Mouse (Mus musculus) neural tube, embryonic 12.5 days (tissue): ENCODE measurements around the gene Prpsap1. TPM values are rescaled to one million over a fixed set of nuclear protein-coding genes. Genes with fewer than 3 reads are reported as not detected.
A peak's percentile ranks its signal among the peaks of the same experiment; 100 is the strongest.
"Not testable (repeated sequence)": the region's sequence is repeated elsewhere in the genome, so short reads cannot be mapped to it uniquely, and the experiment has no call there.

Source experiments
- ATAC-seq: fragments of 200-750 bp; cut with Nextera tagmentation; 2 replicates; pipeline ENCODE4 v1.8.0; 2017; ENCODE audit warnings: low read depth, mild to moderate bottlenecking, moderate TSS enrichment, moderate library complexity; ENCODE audit not compliant: low FRiP score
- H3K27ac ChIP-seq: fragments of 300-500 bp; sonication (generic); 2 replicates; pipeline ENCODE4 v1.5.1; 2016
- H3K27me3 ChIP-seq: fragments of 300-500 bp; sonication (generic); replicated peaks from 2 replicates; pipeline ENCODE4 v1.6.1; 2016; ENCODE audit warnings: mild to moderate bottlenecking
- H3K36me3 ChIP-seq: fragments of 300-500 bp; sonication (generic); 2 replicates; pipeline ENCODE4 v1.6.1; 2016; ENCODE audit warnings: mild to moderate bottlenecking
- H3K4me1 ChIP-seq: fragments of 300-500 bp; sonication (generic); 2 replicates; pipeline ENCODE4 v1.6.1; 2016
- H3K4me2 ChIP-seq: fragments of 300-500 bp; sonication (generic); replicated peaks from 2 replicates; pipeline ENCODE4 v1.6.1; 2016; ENCODE audit warnings: mild to moderate bottlenecking
- H3K4me3 ChIP-seq: fragments of 300-500 bp; sonication (generic); 2 replicates; pipeline ENCODE4 v1.5.1; 2016
- H3K9ac ChIP-seq: fragments of 300-500 bp; sonication (generic); 2 replicates; pipeline ENCODE4 v1.6.1; 2016; ENCODE audit warnings: mild to moderate bottlenecking
- H3K9me3 ChIP-seq: fragments of 300-500 bp; sonication (generic); 2 replicates; pipeline ENCODE4 v1.6.1; 2016; ENCODE audit warnings: mild to moderate bottlenecking
- WGBS: fragments of 180-500 bp; shearing (Covaris S2); methylation state at CpG from one replicate; pipeline ENCODE4 v1.1.7; 2016; 5-methylcytosine and 5-hydroxymethylcytosine counted together
- polyA plus RNA-seq: library from polyadenylated mRNA; unstranded; fragments of >200 nt; fragmentation: Nextera tagmentation; extraction: Ambion mirVana; gene quantifications from 2 replicates; pipeline ENCODE4 v1.2.1, GENCODE M21; 2016

The Prpsap1 gene
- polyA plus RNA-seq, 1 experiment from 2014 or later = 200 TPM

DNA sequence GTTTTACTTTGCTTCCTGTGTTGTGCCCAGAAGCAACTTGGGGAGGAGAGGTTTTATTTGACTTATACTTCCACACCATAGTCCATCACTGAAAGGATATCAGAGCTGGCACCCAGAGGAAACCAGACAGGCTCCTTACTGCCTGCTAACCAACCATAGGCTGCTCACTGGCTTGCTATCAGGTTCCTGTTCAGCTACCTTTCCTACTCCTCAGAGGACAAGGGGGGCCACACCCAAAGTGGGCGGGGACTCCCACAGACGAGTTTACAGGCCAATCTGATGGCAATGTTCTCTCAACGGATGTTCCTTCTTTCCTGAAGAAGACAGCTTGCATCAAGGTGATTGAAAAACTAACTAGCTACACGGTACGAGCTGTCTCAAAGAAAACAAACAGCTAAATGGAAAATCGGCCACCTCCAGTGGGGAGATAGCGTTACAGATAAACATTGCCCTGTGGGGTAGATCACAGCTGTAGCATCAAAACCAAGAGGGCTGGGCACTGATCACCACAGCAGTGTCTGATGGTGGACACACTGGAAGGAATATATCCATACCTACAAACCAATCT lies 17.4 kb upstream of the Prpsap1 start:
- Histone ChIP-seq H3K27ac (no peak overlapping the region), H3K9me3 (no peaks in the 10 kb centered on the region), H3K4me3 (no peak overlapping the region), H3K27me3 (no peaks in the 10 kb centered on the region), H3K9ac (no peak overlapping the region), H3K4me2 (no peak overlapping the region), H3K4me1 (peaks cover 7% of the 10 kb centered on the region; the same call in 1 of the 2 replicates), H3K36me3 (no peaks in the 10 kb centered on the region)
- WGBS = 71% methylated on average over 7 of the region's 7 CpGs
- no peak for ATAC-seq

DNA sequence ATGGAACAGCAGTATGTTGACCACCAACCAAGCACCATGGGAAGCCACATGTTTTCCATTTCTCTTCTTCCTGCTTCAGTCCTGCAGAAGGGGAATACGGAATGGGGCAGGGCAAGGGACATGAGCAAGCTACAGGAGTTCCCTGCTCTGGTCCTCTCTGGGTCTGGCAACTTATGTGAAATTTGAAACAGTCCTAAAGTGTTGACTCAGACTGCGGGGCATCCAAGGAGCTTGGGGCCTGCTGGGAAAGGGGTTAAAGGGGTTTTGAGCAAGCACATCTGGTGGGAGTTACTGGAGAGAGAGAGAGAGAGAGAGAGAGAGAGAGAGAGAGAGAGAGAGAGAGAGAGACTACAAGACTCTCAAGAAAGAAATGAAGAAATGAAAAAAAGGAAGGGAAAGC lies 14.7 kb upstream of the Prpsap1 start:
- Histone ChIP-seq H3K27ac (no peak overlapping the region), H3K9ac (no peak overlapping the region), H3K4me3 (no peak overlapping the region), H3K4me1 (no peaks in the 10 kb centered on the region), H3K27me3 (no peaks in the 10 kb centered on the region), H3K9me3 (no peaks in the 10 kb centered on the region), H3K4me2 (no peak overlapping the region), H3K36me3 (no peaks in the 10 kb centered on the region)
- 52% methylated on average over 2 of the region's 2 CpGs for WGBS
- no peak for ATAC-seq

DNA sequence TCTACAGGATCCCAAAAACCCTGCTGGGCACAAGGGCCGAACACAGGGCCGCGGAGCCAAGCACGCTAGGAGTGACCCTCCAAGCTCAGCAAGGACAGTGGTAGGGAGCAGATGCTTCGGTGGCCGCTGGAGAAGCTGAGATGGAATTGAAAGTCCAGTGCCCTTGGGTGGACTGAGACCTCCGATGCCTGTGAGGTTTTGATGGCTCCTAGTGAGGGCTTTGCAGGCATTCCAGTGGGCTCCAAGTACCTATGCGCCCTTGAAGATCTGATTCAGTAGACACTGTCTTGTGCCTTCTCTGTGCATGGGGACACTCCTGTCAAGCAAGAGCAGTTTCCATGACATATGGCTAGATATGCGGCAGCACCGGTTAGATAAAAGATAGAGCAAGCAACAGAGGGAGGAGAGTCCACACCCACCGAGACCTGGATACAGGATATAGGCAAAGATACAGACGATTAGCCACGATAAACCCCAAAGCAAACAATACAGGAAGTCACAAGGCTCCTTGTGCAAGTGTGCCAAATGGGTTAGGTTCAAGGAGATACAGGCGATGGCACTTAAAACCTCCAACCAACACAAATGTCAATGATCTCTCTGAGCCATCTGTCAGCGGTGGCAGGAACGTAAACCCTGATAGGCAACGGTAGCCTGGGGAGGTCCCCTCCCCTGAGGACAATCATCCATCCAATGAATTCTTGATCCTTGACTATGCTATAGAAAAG lies 12.3 kb upstream of the Prpsap1 start:
- H3K9me3 ChIP-seq = no peaks in the 10 kb centered on the region
- H3K9ac ChIP-seq = no peak overlapping the region
- WGBS = 80% methylated on average over 17 of the region's 17 CpGs
- no peaks in the 10 kb centered on the region for H3K4me1 ChIP-seq
- no peak overlapping the region for H3K27ac ChIP-seq
- no peak overlapping the region for H3K4me3 ChIP-seq
- H3K4me2 ChIP-seq = no peak overlapping the region
- H3K36me3 ChIP-seq = no peaks in the 10 kb centered on the region
- no peaks in the 10 kb centered on the region for H3K27me3 ChIP-seq
- ATAC-seq = no peak

DNA sequence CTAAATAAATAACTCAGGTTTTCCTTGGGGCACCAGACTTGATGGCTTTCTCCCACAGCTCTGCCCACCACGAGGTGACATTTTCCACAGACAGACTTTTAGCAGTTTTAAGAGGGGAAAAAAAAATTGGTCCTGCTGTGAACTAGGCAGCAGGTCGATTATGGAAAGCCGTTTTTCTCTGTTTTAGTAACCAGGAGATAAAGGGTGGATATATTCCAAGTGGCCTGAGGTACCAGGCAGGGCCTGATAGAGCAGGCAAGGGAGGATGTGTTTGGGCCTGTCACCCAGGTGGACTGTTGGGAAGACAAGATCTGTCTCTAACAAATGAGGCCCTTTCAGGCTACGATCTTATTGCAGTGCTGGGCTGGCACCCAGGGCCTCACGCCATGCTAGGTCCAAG lies 11.6 kb upstream of the Prpsap1 start:
- no peaks in the 10 kb centered on the region for H3K36me3 ChIP-seq
- H3K4me2 ChIP-seq = no peak overlapping the region
- no peak overlapping the region for H3K9ac ChIP-seq
- no peaks in the 10 kb centered on the region for H3K9me3 ChIP-seq
- H3K27ac ChIP-seq = no peak overlapping the region
- no peaks in the 10 kb centered on the region for H3K4me1 ChIP-seq
- no peaks in the 10 kb centered on the region for H3K27me3 ChIP-seq
- no peak for ATAC-seq
- no peak overlapping the region for H3K4me3 ChIP-seq
- WGBS = 77% methylated on average over 5 of the region's 5 CpGs

DNA sequence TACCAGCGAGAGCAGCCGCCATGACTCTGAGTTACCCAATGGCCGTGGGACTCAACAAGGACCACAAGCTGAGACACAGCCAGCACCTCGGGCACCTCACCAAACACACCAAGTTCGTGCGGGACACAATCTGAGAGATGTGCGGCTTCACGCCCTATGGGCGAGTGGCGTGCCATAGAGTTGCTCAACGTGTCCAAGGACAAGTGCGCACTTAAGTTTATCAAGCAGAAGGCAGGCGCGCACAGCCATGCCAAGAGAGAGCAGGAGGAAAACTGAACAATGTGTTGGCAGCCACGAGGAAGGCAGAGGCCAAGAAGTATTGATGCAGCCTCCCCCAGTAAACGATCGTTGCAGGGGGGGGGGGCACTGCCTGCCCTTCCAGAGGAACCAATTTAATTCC lies 10.5 kb upstream of the Prpsap1 start:
- H3K4me1 ChIP-seq = no peaks in the 10 kb centered on the region
- no peak overlapping the region for H3K4me2 ChIP-seq
- no peak overlapping the region for H3K27ac ChIP-seq
- H3K9ac ChIP-seq = no peak overlapping the region
- no peaks in the 10 kb centered on the region for H3K9me3 ChIP-seq
- H3K4me3 ChIP-seq = no peak overlapping the region
- H3K27me3 ChIP-seq = no peaks in the 10 kb centered on the region
- no peak for ATAC-seq
- H3K36me3 ChIP-seq = no peaks in the 10 kb centered on the region
- 90% methylated on average over 17 of the region's 17 CpGs for WGBS

DNA sequence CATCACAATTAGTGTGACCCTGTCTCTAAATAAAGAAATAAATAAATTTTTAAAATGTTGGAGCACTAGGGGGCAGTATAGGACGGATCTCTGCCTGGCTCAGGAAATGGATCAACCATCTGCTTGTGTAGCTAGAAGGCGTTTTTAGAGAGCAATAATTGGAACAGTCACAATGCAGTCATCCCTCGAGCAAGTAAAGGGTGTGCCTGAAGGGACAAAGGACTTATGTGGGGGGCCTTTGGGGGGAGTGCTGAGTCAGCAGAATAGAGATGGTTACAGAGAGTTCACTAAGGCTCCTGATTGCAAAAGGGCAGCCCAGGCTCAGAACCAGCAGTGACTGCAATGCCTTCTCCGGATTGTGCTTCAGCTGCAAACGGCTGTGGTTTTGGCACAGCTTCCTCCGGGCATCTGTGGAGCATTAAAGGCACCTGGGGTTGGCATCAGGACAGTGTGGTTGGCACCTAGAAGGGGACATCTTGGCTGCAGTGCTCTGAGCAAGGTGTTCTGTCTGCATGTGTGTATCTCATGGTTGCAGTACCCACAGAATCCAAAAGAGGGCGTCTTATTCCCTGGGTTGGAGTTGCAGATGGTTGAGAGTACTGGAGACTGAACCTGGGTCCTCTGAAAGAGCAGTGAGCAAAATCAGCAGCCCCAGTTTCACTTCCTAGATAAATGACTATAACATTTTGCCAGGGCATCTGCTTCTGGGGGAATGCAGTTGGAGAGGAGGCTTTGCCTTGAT lies 7.2 kb upstream of the Prpsap1 start:
- WGBS = 31% methylated on average over 7 of the region's 7 CpGs
- Histone ChIP-seq H3K4me3 (no peak overlapping the region), H3K9ac (no peak overlapping the region), H3K36me3 (no peaks in the 10 kb centered on the region), H3K27ac (peak overlapping the region; percentile 11; the same call in 1 of the 2 replicates), H3K4me1 (peaks cover 4% of the 10 kb centered on the region; the same call in 1 of the 2 replicates), H3K27me3 (no peaks in the 10 kb centered on the region), H3K9me3 (no peaks in the 10 kb centered on the region), H3K4me2 (no peak overlapping the region)
- no peak for ATAC-seq

DNA sequence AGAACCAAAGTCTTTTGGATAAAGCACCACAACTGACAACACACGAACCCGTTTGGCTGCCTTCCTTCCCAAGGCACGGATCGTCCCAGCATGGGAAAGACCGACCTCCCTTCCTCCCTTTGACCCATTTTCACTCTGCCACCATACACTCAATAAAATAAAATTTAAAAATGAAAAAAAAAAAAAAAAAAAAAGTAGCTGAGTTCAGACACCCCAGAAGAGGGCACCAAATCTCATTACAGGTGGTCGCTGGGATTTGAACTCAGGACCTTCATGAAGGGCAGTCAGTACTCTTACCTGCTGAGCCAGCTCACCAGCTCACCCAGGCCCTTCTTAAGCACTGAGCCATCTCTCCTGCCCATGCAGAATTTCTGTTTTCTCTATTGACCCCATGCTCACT lies 5.0 kb upstream of the Prpsap1 start:
- ATAC-seq = no peak
- Histone ChIP-seq H3K27ac (no peak overlapping the region), H3K9me3 (no peaks in the 10 kb centered on the region), H3K9ac (no peak overlapping the region), H3K4me2 (peak overlapping the region; percentile 46; the same call in 1 of the 2 replicates), H3K4me1 (peaks cover 6% of the 10 kb centered on the region; the same call in 1 of the 2 replicates), H3K36me3 (no peaks in the 10 kb centered on the region), H3K4me3 (no peak overlapping the region), H3K27me3 (no peaks in the 10 kb centered on the region)
- WGBS = 44% methylated on average over 6 of the region's 6 CpGs

DNA sequence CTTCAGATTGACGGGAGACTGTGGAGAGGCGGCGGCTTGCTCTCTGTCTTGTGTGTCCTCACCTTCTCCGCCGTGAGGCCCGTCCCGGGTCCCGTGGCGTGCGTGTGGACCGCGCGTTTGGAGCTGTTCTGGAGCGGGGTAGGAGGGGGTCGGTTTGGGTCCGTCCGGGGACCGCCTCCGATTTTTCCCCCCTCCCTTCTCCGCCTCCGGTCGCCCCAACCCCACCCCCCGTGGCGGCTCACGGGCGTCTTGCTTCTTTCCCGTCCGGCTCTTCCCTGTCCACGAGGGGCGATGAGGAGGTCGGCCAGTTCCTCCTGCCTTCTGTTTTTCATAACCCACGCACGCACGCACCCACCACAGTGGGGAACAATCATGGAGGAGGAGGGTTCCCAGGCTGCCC lies 4.6 kb upstream of the Prpsap1 start:
- H3K4me2 ChIP-seq = peak overlapping the region; percentile 46
- peak overlapping the region; percentile 12; the same call in 1 of the 2 replicates for H3K4me3 ChIP-seq
- H3K9me3 ChIP-seq = no peaks in the 10 kb centered on the region
- no peak overlapping the region for H3K9ac ChIP-seq
- WGBS = 32% methylated on average over 32 of the region's 34 CpGs
- H3K36me3 ChIP-seq = no peaks in the 10 kb centered on the region
- no peak overlapping the region for H3K27ac ChIP-seq
- peaks cover 8% of the 10 kb centered on the region; the same call in 1 of the 2 replicates for H3K4me1 ChIP-seq
- H3K27me3 ChIP-seq = no peaks in the 10 kb centered on the region
- no peak for ATAC-seq

DNA sequence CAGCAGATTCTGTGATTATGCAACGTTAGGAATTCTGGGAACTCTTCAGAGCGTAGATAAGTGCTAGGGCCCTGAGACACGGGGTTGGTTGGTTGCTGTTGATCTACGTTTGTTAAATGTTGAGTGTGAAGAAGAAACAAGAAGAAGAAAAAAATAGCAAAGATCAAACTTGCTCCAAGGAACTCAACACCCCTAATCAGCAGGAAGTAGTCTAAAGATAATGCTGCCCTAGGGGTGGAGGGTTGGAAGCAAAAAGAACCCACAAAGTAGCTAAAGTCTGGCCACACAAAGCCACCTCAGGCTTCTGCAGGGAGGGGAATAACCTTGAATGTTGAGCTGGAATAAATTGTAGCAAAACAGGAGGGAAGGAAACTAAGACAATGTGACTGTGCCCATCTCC lies 3.3 kb upstream of the Prpsap1 start:
- no peak overlapping the region for H3K9ac ChIP-seq
- H3K9me3 ChIP-seq = no peaks in the 10 kb centered on the region
- no peak overlapping the region for H3K27ac ChIP-seq
- H3K27me3 ChIP-seq = no peaks in the 10 kb centered on the region
- peaks cover 8% of the 10 kb centered on the region; the same call in 1 of the 2 replicates for H3K4me1 ChIP-seq
- no peak overlapping the region for H3K4me3 ChIP-seq
- ATAC-seq = no peak
- WGBS = 86% methylated on average over 4 of the region's 4 CpGs
- no peaks in the 10 kb centered on the region for H3K36me3 ChIP-seq
- H3K4me2 ChIP-seq = no peak overlapping the region

DNA sequence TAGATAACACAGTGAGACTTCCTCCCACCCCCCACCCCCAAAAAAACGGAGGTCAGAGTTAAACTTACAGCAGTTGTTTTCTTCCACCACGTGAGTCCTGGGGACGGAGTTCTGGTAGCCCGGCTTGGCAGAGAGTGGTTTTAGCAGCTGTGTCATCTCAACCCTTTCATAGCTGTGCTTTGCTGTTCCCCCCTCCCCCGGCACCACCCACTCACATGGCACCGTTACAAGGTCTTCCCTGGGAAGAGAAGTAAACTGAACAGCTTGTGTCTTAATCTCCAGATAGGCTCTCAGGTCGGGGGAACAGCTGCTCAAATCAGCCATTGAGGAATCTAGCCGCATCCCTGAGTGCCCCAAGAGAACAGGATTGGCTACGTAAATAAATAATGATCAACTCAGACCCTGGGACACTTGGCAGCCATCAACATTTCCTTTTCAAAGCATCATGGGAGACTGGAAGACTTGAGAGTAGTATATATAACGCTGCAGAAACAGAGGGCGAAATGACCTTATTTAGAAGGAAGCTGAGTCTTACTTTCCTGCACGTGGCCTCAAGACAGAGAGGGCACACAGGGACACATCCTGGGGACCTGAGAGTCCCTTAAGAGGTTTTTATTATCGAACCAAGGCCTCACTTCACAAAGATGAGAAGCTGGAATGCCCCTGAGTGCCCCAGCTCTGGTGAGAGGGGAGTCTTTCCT lies 622 bp upstream of the Prpsap1 start:
- Histone ChIP-seq H3K4me1 (peaks cover 8% of the 10 kb centered on the region; the same call in 1 of the 2 replicates), H3K9me3 (no peaks in the 10 kb centered on the region), H3K27me3 (no peaks in the 10 kb centered on the region), H3K9ac (no peak overlapping the region), H3K36me3 (no peaks in the 10 kb centered on the region), H3K27ac (no peak overlapping the region), H3K4me3 (no peak overlapping the region), H3K4me2 (peak overlapping the region; percentile 16; the same call in 1 of the 2 replicates)
- 58% methylated on average over 13 of the region's 13 CpGs for WGBS
- no peak for ATAC-seq

DNA sequence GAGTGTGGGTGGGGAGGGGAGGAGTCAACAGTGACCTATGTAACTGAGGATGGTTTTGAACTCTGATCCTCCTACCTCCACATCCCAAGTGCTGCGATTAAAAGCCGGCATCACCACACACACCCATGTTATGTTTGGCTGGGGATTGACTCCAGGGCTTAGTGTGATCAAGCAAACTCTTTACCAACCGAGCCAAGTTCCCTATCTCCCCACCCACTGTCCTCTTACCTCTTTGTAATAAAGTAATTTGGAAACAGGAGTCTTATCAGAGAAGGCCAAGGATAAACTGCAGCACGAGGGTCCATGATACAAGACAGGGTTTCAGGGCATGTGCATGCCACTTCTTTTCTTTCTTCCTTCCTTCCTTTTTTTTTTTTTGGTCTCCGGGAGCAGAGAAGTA lies 811 bp downstream of the Prpsap1 start:
- no peak overlapping the region for H3K4me2 ChIP-seq
- H3K4me3 ChIP-seq = no peak overlapping the region
- 83% methylated on average over 5 of the region's 5 CpGs for WGBS
- no peaks in the 10 kb centered on the region for H3K9me3 ChIP-seq
- H3K36me3 ChIP-seq = no peaks in the 10 kb centered on the region
- peaks cover 8% of the 10 kb centered on the region for H3K4me1 ChIP-seq
- ATAC-seq = no peak
- H3K27me3 ChIP-seq = no peaks in the 10 kb centered on the region
- H3K27ac ChIP-seq = no peak overlapping the region
- no peak overlapping the region for H3K9ac ChIP-seq

DNA sequence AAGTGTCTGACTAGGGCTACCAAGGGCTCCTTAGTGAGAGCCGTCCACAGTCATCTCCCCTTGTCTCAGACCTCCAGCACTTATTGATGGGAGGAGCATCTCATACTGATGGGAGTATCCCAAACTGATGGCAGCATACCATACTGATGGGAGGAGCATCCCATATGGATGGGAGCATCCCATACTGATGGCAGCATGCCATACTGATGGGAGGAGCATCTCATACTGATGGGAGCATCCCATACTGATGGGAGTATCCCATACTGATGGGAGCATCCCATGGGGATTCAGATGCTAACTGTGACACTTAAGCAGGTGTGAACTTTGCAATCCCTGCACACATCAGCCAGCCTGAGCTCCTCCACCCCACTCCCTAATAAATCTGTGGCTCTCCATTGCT lies 1.5 kb downstream of the Prpsap1 start:
- not testable (repeated sequence) for H3K4me1 ChIP-seq, H3K27me3 ChIP-seq, H3K4me3 ChIP-seq, H3K27ac ChIP-seq, H3K4me2 ChIP-seq, ATAC-seq, H3K36me3 ChIP-seq, H3K9me3 ChIP-seq, H3K9ac ChIP-seq
- WGBS = 71% methylated on average over 1 of the region's 1 CpGs
